Mouse (Mus musculus): Measurements from ENCODE around the gene Mcl1. TPM values are rescaled to one million over a fixed set of nuclear protein-coding genes. Genes with fewer than 3 reads are reported as not detected.
A peak's percentile ranks its signal among the peaks of the same experiment; 100 is the strongest.

Mcl1 gene
- polyA plus RNA-seq, 1 experiment from 2014 or later, result 51.8 TPM

GRCm38 (mm10) chr3:95701085-95701484, 42.5 kb downstream of the Mcl1 start:
- no peak overlapping the region for H3K4me3 ChIP-seq (replicated peaks)
- WGBS, result 70% methylated on average over 2 of the region's 2 CpGs
- no peak for ATAC-seq (ENCODE audit: insufficient number of reproducible peaks, low FRiP score, low TSS enrichment, low read depth)
- no peak overlapping the region for H3K9ac ChIP-seq
- peak overlapping the region; percentile 58; the same call in 1 of the 2 replicates for H3K27ac ChIP-seq (replicated peaks)
- peaks cover 26% of the 10 kb centered on the region for H3K4me1 ChIP-seq
- no peaks in the 10 kb centered on the region for H3K36me3 ChIP-seq
- no peaks in the 10 kb centered on the region for H3K27me3 ChIP-seq
- H3K4me2 ChIP-seq (replicated peaks), result no peak overlapping the region
- H3K9me3 ChIP-seq (replicated peaks), result no peaks in the 10 kb centered on the region

GRCm38 (mm10) chr3:95701877-95702540, 43.4 kb downstream of the Mcl1 start:
- peak overlapping the region; percentile 50 for H3K4me2 ChIP-seq (replicated peaks)
- ATAC-seq (ENCODE audit: insufficient number of reproducible peaks, low FRiP score, low TSS enrichment, low read depth), result peak; percentile 91
- H3K9me3 ChIP-seq (replicated peaks), result no peaks in the 10 kb centered on the region
- 4% methylated on average over 24 of the region's 24 CpGs for WGBS
- H3K9ac ChIP-seq, result peak overlapping the region; percentile 9; the same call in 1 of the 2 replicates
- H3K27ac ChIP-seq (replicated peaks), result peak overlapping the region; percentile 58
- H3K4me1 ChIP-seq, result peaks cover 19% of the 10 kb centered on the region
- no peaks in the 10 kb centered on the region for H3K36me3 ChIP-seq
- peak overlapping the region; percentile 25 for H3K4me3 ChIP-seq (replicated peaks)
- no peaks in the 10 kb centered on the region for H3K27me3 ChIP-seq

GRCm38 (mm10) chr3:95703276-95703675, 44.7 kb downstream of the Mcl1 start:
- Histone ChIP-seq H3K4me3 (replicated peaks) (no peak overlapping the region), H3K9ac (no peak overlapping the region), H3K9me3 (replicated peaks) (no peaks in the 10 kb centered on the region), H3K4me2 (replicated peaks) (no peak overlapping the region), H3K36me3 (no peaks in the 10 kb centered on the region), H3K4me1 (peaks cover 19% of the 10 kb centered on the region), H3K27me3 (no peaks in the 10 kb centered on the region), H3K27ac (replicated peaks) (no peak overlapping the region)
- ATAC-seq (ENCODE audit: insufficient number of reproducible peaks, low FRiP score, low TSS enrichment, low read depth), result no peak
- 94% methylated on average over 3 of the region's 3 CpGs for WGBS

- Histone ChIP-seq H3K36me3 (no peaks in the 10 kb centered on the region), H3K4me2 (replicated peaks) (no peak overlapping the region), H3K27ac (replicated peaks) (no peak overlapping the region), H3K9ac (no peak overlapping the region), H3K4me3 (replicated peaks) (no peak overlapping the region), H3K9me3 (replicated peaks) (no peaks in the 10 kb centered on the region), H3K4me1 (peaks cover 19% of the 10 kb centered on the region), H3K27me3 (no peaks in the 10 kb centered on the region)
- 91% methylated on average over 4 of the region's 4 CpGs for WGBS
- ATAC-seq (ENCODE audit: insufficient number of reproducible peaks, low FRiP score, low TSS enrichment, low read depth), result no peak
Measured at GRCm38 (mm10) chr3:95704612-95705011, 46.0 kb downstream of the Mcl1 start.

- WGBS, result 86% methylated on average over 4 of the region's 4 CpGs
- no peaks in the 10 kb centered on the region for H3K27me3 ChIP-seq
- no peak overlapping the region for H3K9ac ChIP-seq
- H3K9me3 ChIP-seq (replicated peaks), result no peaks in the 10 kb centered on the region
- no peak overlapping the region for H3K4me2 ChIP-seq (replicated peaks)
- H3K36me3 ChIP-seq, result no peaks in the 10 kb centered on the region
- ATAC-seq (ENCODE audit: insufficient number of reproducible peaks, low FRiP score, low TSS enrichment, low read depth), result no peak
- H3K4me3 ChIP-seq (replicated peaks), result no peak overlapping the region
- H3K4me1 ChIP-seq, result peaks cover 13% of the 10 kb centered on the region
- H3K27ac ChIP-seq (replicated peaks), result no peak overlapping the region
Measured at GRCm38 (mm10) chr3:95706273-95706672, 47.7 kb downstream of the Mcl1 start.

GRCm38 (mm10) chr3:95707497-95707896, 48.9 kb downstream of the Mcl1 start:
- Histone ChIP-seq H3K27ac (replicated peaks) (no peak overlapping the region), H3K27me3 (no peaks in the 10 kb centered on the region), H3K9ac (no peak overlapping the region), H3K9me3 (replicated peaks) (no peaks in the 10 kb centered on the region), H3K4me3 (replicated peaks) (no peak overlapping the region), H3K36me3 (no peaks in the 10 kb centered on the region), H3K4me2 (replicated peaks) (no peak overlapping the region), H3K4me1 (peaks cover under 1% of the 10 kb centered on the region; the same call in 1 of the 2 replicates)
- 60% methylated on average over 7 of the region's 7 CpGs for WGBS
- ATAC-seq (ENCODE audit: insufficient number of reproducible peaks, low FRiP score, low TSS enrichment, low read depth), result no peak

GRCm38 (mm10) chr3:95709044-95709443, 50.5 kb downstream of the Mcl1 start:
- no peaks in the 10 kb centered on the region for H3K9me3 ChIP-seq (replicated peaks)
- no peak overlapping the region for H3K27ac ChIP-seq (replicated peaks)
- H3K4me1 ChIP-seq, result no peaks in the 10 kb centered on the region
- no peak overlapping the region for H3K4me3 ChIP-seq (replicated peaks)
- no peaks in the 10 kb centered on the region for H3K27me3 ChIP-seq
- H3K9ac ChIP-seq, result no peak overlapping the region
- 88% methylated on average over 4 of the region's 4 CpGs for WGBS
- H3K4me2 ChIP-seq (replicated peaks), result no peak overlapping the region
- no peak for ATAC-seq (ENCODE audit: insufficient number of reproducible peaks, low FRiP score, low TSS enrichment, low read depth)
- no peaks in the 10 kb centered on the region for H3K36me3 ChIP-seq

- no peak for ATAC-seq (ENCODE audit: insufficient number of reproducible peaks, low FRiP score, low TSS enrichment, low read depth)
Measured at GRCm38 (mm10) chr3:95709967-95710366, 51.4 kb downstream of the Mcl1 start.

More at GRCm38 (mm10) chr3:95709967-95710366, 51.4 kb downstream of the Mcl1 start:
- Histone ChIP-seq H3K36me3 (no peaks in the 10 kb centered on the region), H3K27me3 (no peaks in the 10 kb centered on the region), H3K27ac (replicated peaks) (no peak overlapping the region), H3K9ac (no peak overlapping the region), H3K4me2 (replicated peaks) (no peak overlapping the region), H3K9me3 (replicated peaks) (no peaks in the 10 kb centered on the region), H3K4me1 (no peaks in the 10 kb centered on the region), H3K4me3 (replicated peaks) (no peak overlapping the region)

Other genes starting within 250 kb of the Mcl1 start
- gene Arnt, start 224.4 kb upstream of the Mcl1 start, polyA plus RNA-seq (2015; fragmentation: Nextera tagmentation; extraction: Ambion mirVana), result 49.9 and 50.2 TPM in 2 replicates
- gene Ctsk, start 159.5 kb upstream of the Mcl1 start, polyA plus RNA-seq (2015; fragmentation: Nextera tagmentation; extraction: Ambion mirVana), result 122 and 138 TPM in 2 replicates
- 22.1 and 22.2 TPM in 2 replicates for gene Ctss, start 132.0 kb upstream of the Mcl1 start, polyA plus RNA-seq (2015; fragmentation: Nextera tagmentation; extraction: Ambion mirVana)
- not detected in 2 replicates for gene Hormad1, start 99.1 kb upstream of the Mcl1 start, polyA plus RNA-seq (2015; fragmentation: Nextera tagmentation; extraction: Ambion mirVana)
- gene Golph3l, start 69.9 kb upstream of the Mcl1 start, polyA plus RNA-seq (2015; fragmentation: Nextera tagmentation; extraction: Ambion mirVana), result 26.3 and 26.9 TPM in 2 replicates
- gene Ensa, start 33.8 kb upstream of the Mcl1 start, polyA plus RNA-seq (2015; fragmentation: Nextera tagmentation; extraction: Ambion mirVana), result 74.8 and 77.9 TPM in 2 replicates
- 3.8 and 4.2 TPM in 2 replicates for gene Adamtsl4, start 29.1 kb downstream of the Mcl1 start, polyA plus RNA-seq (2015; fragmentation: Nextera tagmentation; extraction: Ambion mirVana)
- 27.8 and 29.9 TPM in 2 replicates for gene Ecm1, start 80.8 kb downstream of the Mcl1 start, polyA plus RNA-seq (2015; fragmentation: Nextera tagmentation; extraction: Ambion mirVana)
- 39.4 and 45.8 TPM in 2 replicates for gene Tars2, start 101.4 kb downstream of the Mcl1 start, polyA plus RNA-seq (2015; fragmentation: Nextera tagmentation; extraction: Ambion mirVana)
- 20.8 and 22.8 TPM in 2 replicates for gene Rprd2, start 160.1 kb downstream of the Mcl1 start, polyA plus RNA-seq (2015; fragmentation: Nextera tagmentation; extraction: Ambion mirVana)
- 47.9 and 48.5 TPM in 2 replicates for gene Prpf3, start 197.1 kb downstream of the Mcl1 start, polyA plus RNA-seq (2015; fragmentation: Nextera tagmentation; extraction: Ambion mirVana)
- gene Mrps21, start 212.7 kb downstream of the Mcl1 start, polyA plus RNA-seq (2015; fragmentation: Nextera tagmentation; extraction: Ambion mirVana), result 297 and 310 TPM in 2 replicates
- 7.7 and 8.2 TPM in 2 replicates for gene Ciart, start 223.5 kb downstream of the Mcl1 start, polyA plus RNA-seq (2015; fragmentation: Nextera tagmentation; extraction: Ambion mirVana)
- 22.1 and 24.1 TPM in 2 replicates for gene BC028528, start 233.2 kb downstream of the Mcl1 start, polyA plus RNA-seq (2015; fragmentation: Nextera tagmentation; extraction: Ambion mirVana)
- gene Aph1a, start 235.2 kb downstream of the Mcl1 start, polyA plus RNA-seq (2015; fragmentation: Nextera tagmentation; extraction: Ambion mirVana), result 30.1 and 34.6 TPM in 2 replicates
- 1.6 and 2.0 TPM in 2 replicates for gene Car14, start 245.9 kb downstream of the Mcl1 start, polyA plus RNA-seq (2015; fragmentation: Nextera tagmentation; extraction: Ambion mirVana)